Mouse (Mus musculus) intestine, embryonic 15.5 days (tissue): ENCODE results near the gene Parvb. TPM values are rescaled to one million over a fixed set of nuclear protein-coding genes. Genes with fewer than 3 reads are reported as not detected.

Experiments used
- ATAC-seq: fragments of 200-750 bp; cut with Nextera tagmentation; 2 replicates; pipeline ENCODE4 v1.8.0; 2017; ENCODE audit warnings: moderate TSS enrichment, moderate library complexity
- H3K27ac ChIP-seq: fragments of 300-500 bp; sonication (generic); 2 replicates; pipeline ENCODE4 v1.5.1; 2015; ENCODE audit warnings: mild to moderate bottlenecking, inconsistent platforms
- H3K27me3 ChIP-seq: fragments of 300-500 bp; sonication (generic); replicated peaks from 2 replicates; pipeline ENCODE4 v1.6.1; 2015; ENCODE audit warnings: inconsistent platforms
- H3K36me3 ChIP-seq: fragments of 300-500 bp; sonication (generic); 2 replicates; pipeline ENCODE4 v1.6.1; 2015; ENCODE audit warnings: inconsistent platforms
- H3K4me1 ChIP-seq: fragments of 300-500 bp; sonication (generic); replicated peaks from 2 replicates; pipeline ENCODE4 v1.6.1; 2015; ENCODE audit warnings: inconsistent platforms
- H3K4me2 ChIP-seq: fragments of 300-500 bp; sonication (generic); replicated peaks from 2 replicates; pipeline ENCODE4 v1.6.1; 2015; ENCODE audit warnings: mild to moderate bottlenecking, inconsistent platforms
- H3K4me3 ChIP-seq: fragments of 300-500 bp; sonication (generic); replicated peaks from 2 replicates; pipeline ENCODE4 v1.5.1; 2015; ENCODE audit warnings: inconsistent platforms
- H3K9ac ChIP-seq: fragments of 300-500 bp; sonication (generic); 2 replicates; pipeline ENCODE4 v1.6.1; 2015; ENCODE audit warnings: inconsistent platforms
- H3K9me3 ChIP-seq: fragments of 300-500 bp; sonication (generic); 2 replicates; pipeline ENCODE4 v1.6.1; 2016; ENCODE audit warnings: inconsistent platforms
- WGBS: fragments of 180-500 bp; shearing (Covaris S2); methylation state at CpG from one replicate; pipeline ENCODE4 v1.1.7; 2015; 5-methylcytosine and 5-hydroxymethylcytosine counted together
- polyA plus RNA-seq: library from polyadenylated mRNA; unstranded; fragments of >200 nt; fragmentation: Nextera tagmentation; extraction: Ambion mirVana; gene quantifications from 2 replicates; pipeline ENCODE4 v1.2.1, GENCODE M21; 2015

The Parvb gene
- polyA plus RNA-seq, 1 experiment from 2014 or later = 3.9 TPM

DNA sequence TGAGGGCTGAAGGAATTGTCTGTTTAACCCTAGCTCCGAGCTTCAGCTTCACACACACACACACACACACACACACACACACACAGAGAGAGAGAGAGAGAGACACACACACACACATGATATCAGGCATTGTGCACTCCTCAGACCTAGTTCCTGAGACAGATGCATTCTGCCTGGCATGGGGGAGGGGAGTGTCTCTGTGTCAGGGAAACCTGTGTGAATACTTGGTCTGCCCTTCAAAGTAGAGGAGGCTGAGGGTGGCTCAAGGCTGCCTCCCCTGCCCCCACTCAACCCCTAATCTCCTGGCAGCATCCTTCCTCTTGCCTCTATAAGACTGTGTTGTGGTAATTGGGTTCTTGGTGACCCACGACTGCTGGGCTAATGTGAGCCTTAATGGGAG is 31.7 kb downstream of the Parvb start:
- ATAC-seq = no peak
- H3K4me2 ChIP-seq = no peak overlapping the region
- no peaks in the 10 kb centered on the region for H3K9me3 ChIP-seq
- no peaks in the 10 kb centered on the region for H3K4me1 ChIP-seq
- no peaks in the 10 kb centered on the region for H3K27me3 ChIP-seq
- no peak overlapping the region for H3K9ac ChIP-seq
- H3K36me3 ChIP-seq = no peaks in the 10 kb centered on the region
- no peak overlapping the region for H3K27ac ChIP-seq
- 45% methylated on average over 2 of the region's 2 CpGs for WGBS
- no peak overlapping the region for H3K4me3 ChIP-seq

DNA sequence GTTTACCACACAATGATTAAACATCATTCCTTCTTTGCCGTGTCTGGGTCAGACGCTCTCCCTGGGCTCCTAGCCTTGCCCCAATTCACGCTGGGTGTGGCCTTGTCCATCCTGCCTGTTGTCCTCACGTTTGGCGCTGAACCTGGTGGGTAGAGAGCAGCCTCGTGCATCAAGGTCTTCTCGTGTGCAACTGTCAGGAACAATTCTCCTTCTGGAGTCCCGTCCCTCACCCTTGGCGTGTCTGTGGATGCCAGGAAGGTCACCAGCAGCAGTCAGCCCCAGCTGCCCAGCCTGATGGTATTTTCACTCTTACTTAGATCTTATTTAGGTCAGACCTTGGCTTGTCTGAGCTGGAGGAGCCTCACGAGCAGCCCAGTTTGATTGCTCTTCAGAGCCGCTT is 33.3 kb downstream of the Parvb start:
- Histone ChIP-seq H3K27me3 (no peaks in the 10 kb centered on the region), H3K27ac (no peak overlapping the region), H3K4me2 (no peak overlapping the region), H3K4me1 (no peaks in the 10 kb centered on the region), H3K9ac (no peak overlapping the region), H3K36me3 (no peaks in the 10 kb centered on the region), H3K9me3 (no peaks in the 10 kb centered on the region), H3K4me3 (no peak overlapping the region)
- WGBS = 66% methylated on average over 11 of the region's 11 CpGs
- no peak for ATAC-seq

DNA sequence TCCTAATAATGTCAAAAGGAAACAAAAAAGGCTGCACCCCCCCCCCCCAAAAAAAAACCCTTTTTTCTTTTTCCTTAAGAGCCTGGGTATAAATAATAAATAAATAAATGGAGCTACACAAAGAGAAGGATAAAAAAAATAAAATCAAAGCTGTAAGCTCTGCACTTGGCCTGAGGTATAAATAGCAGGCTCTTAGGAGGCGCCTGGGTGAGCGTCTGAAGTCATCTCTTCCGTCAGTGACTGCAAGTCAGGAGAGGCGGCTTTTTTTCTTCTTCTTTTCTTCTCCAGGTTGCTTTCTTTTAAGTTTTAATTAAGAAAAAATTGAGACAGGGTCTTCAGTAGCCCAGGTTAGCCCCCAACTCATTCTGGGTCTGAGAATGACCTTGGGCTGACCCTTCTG is 34.4 kb downstream of the Parvb start:
- H3K9ac ChIP-seq = no peak overlapping the region
- no peaks in the 10 kb centered on the region for H3K36me3 ChIP-seq
- H3K27me3 ChIP-seq = no peaks in the 10 kb centered on the region
- no peak overlapping the region for H3K4me3 ChIP-seq
- 73% methylated on average over 4 of the region's 4 CpGs for WGBS
- H3K9me3 ChIP-seq = no peaks in the 10 kb centered on the region
- no peak overlapping the region for H3K4me2 ChIP-seq
- H3K4me1 ChIP-seq = no peaks in the 10 kb centered on the region
- no peak overlapping the region for H3K27ac ChIP-seq
- no peak for ATAC-seq

DNA sequence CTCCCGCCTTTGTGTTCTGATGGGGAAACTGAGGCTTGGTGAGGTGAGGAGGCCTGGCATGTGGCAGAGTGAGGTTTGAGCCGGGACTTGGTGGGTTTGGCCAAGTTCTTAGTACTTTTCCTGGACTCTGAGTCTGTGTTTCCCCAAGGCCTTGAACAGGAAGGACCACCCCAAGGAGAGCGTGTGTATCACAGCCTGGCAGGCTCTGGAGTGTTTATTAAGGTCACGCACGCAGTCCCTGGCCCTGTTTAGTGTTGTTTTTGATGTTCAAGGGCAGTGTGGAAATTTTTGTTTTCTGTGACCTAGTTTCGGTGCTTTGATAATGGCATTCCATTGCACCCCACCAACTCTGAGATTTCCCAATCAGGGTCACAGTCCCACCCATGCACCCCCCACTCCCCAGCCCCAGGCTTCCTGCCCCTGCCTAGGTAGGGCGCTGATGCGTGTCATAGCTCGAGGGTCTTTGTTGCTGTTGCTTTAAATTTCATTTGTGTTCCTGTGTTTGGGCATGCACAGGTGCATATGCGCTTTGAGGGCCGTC is 35.9 kb downstream of the Parvb start:
- Histone ChIP-seq H3K9me3 (no peaks in the 10 kb centered on the region), H3K4me3 (no peak overlapping the region), H3K4me1 (no peaks in the 10 kb centered on the region), H3K4me2 (no peak overlapping the region), H3K27me3 (no peaks in the 10 kb centered on the region), H3K36me3 (no peaks in the 10 kb centered on the region), H3K27ac (no peak overlapping the region), H3K9ac (no peak overlapping the region)
- no peak for ATAC-seq
- 87% methylated on average over 11 of the region's 11 CpGs for WGBS

DNA sequence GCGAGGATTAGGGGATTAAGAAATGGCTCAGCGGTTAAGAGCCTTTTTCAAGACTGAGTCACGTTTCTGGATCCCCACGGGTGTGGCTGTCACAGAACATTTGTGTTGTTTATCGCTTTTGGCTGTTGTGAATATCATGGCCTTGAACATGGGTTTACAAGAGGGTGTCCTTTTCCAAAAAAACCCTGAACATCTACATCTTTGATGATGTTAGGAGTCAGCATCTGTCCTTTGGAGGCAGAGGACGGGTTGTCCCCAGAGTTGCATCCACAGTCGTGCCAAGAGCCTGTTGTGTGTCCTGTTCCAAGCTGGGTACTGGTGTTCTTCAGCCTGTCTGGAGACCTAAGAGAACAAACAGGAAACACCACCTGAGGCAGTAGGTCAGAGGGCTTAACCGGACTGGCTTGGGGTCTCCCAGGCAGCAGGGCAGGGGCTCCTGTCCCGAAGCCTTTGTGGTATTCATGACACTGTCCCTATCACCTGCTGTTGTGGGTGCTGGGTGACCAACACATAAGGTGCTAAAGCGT is 37.3 kb downstream of the Parvb start:
- Histone ChIP-seq H3K36me3 (no peaks in the 10 kb centered on the region), H3K4me2 (no peak overlapping the region), H3K9ac (no peak overlapping the region), H3K4me1 (no peaks in the 10 kb centered on the region), H3K4me3 (no peak overlapping the region), H3K27me3 (no peaks in the 10 kb centered on the region), H3K27ac (no peak overlapping the region), H3K9me3 (no peaks in the 10 kb centered on the region)
- ATAC-seq = no peak
- 79% methylated on average over 10 of the region's 10 CpGs for WGBS

DNA sequence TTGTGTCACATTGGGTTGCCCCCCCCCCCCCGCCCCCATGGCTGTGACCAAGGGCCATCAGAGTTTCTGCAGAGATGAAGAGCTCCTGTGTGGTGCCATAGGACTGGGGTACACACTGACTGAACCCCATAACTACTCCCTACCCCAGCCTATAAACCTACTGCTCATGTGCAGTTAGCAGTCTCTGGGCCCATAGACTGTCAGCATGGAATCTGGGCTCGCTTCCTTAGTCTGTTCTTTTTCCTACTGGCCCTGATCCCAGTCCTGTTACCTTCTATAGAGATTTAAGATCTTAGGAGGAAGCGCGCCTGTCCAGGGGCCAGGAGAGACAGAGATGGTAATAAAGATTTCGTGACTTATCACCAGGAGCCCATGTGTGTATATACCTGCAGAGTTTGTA is 38.2 kb downstream of the Parvb start:
- no peak overlapping the region for H3K9ac ChIP-seq
- H3K27me3 ChIP-seq = no peaks in the 10 kb centered on the region
- H3K36me3 ChIP-seq = no peaks in the 10 kb centered on the region
- H3K27ac ChIP-seq = no peak overlapping the region
- no peaks in the 10 kb centered on the region for H3K4me1 ChIP-seq
- no peak overlapping the region for H3K4me2 ChIP-seq
- H3K9me3 ChIP-seq = no peaks in the 10 kb centered on the region
- H3K4me3 ChIP-seq = no peak overlapping the region
- no peak for ATAC-seq
- 68% methylated on average over 5 of the region's 5 CpGs for WGBS

DNA sequence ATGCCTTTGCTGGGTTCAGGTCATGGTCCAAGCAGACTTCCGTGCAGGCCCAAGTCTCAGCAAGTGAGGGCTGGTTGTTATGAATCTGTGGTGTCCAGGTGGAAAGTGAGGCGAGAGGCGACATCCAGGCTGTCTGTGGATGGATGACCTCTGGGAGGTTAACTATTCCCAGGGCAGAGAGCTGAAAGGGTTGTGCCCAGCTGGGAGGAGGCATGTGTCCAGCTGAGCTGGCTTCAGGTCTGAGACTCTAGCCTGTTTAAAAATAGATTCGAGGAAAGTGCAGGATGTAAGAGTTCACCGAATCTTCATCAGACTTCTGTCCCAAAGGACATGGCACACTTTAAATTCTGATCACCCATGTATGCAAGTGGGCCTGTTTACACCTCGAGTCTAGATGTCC is 38.6 kb downstream of the Parvb start:
- Histone ChIP-seq H3K4me3 (no peak overlapping the region), H3K27me3 (no peaks in the 10 kb centered on the region), H3K36me3 (no peaks in the 10 kb centered on the region), H3K4me1 (no peaks in the 10 kb centered on the region), H3K27ac (no peak overlapping the region), H3K9me3 (no peaks in the 10 kb centered on the region), H3K4me2 (no peak overlapping the region), H3K9ac (no peak overlapping the region)
- 63% methylated on average over 6 of the region's 6 CpGs for WGBS
- ATAC-seq = no peak

DNA sequence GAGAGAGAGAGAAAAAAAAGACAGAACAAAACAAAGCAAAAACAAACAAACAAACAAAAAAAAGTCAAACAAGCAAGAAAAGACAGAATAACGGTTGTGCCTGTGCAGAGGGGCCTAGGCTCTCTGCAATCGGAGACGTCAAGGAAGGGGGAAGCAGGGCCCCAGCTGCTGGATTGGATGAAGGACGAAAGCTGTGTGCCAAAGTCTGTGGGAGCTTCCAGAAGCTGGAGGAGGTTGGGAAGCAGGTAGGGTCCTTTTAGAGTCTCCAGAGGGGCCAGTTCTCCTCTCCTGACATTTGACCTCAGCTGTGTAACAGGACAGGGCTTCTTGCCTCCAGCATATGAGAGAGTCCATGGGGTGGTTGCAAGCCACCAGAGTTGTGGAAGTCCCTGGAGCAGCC is 44.2 kb downstream of the Parvb start:
- Histone ChIP-seq H3K9ac (no peak overlapping the region), H3K27ac (no peak overlapping the region), H3K27me3 (no peaks in the 10 kb centered on the region), H3K9me3 (no peaks in the 10 kb centered on the region), H3K4me1 (no peaks in the 10 kb centered on the region), H3K4me2 (no peak overlapping the region), H3K4me3 (no peak overlapping the region), H3K36me3 (no peaks in the 10 kb centered on the region)
- ATAC-seq = no peak
- WGBS = 76% methylated on average over 4 of the region's 4 CpGs

DNA sequence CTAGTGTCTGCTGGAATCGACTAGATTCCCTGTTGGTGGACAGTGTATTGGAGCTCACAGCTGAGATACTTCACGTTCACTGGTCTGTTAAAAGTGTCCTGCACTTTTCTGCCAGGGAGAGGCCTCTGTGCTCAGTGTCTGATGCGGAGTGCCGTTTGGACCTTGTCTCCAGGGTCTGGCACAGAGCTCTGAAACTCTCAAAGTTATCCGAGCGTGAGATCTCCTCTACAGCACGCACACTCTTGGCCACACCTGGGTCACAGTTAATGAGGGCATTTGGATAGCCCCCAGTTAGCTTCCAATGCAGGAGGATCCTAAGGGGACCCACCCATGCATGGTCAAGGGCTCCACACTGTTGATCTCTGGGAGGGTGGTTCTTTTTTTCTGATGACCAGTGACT is 46.2 kb downstream of the Parvb start:
- Histone ChIP-seq H3K9me3 (no peaks in the 10 kb centered on the region), H3K27me3 (no peaks in the 10 kb centered on the region), H3K9ac (no peak overlapping the region), H3K4me1 (no peaks in the 10 kb centered on the region), H3K36me3 (no peaks in the 10 kb centered on the region), H3K4me3 (no peak overlapping the region), H3K4me2 (no peak overlapping the region), H3K27ac (no peak overlapping the region)
- WGBS = 78% methylated on average over 7 of the region's 7 CpGs
- no peak for ATAC-seq

DNA sequence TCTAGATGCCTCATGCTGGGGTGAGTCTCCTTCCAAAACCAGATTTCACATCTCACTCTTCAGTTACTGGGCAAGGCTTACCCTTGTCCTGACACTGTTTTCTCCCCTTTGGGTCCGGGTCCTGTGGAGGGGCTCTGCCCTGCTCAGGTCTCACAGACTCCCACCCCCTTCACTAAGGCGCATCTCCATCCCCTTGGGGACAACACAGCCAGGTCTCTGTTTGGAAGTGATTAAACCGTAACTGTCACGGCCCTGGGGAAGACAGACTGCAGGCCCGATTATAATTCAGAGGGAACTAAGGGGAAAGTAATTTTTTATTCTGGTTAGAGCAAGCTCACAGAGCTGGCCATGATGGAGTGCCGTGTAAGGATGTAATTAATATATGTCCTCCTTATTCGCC is 46.8 kb downstream of the Parvb start:
- no peak for ATAC-seq
- no peak overlapping the region for H3K27ac ChIP-seq
- no peaks in the 10 kb centered on the region for H3K9me3 ChIP-seq
- no peak overlapping the region for H3K4me2 ChIP-seq
- H3K36me3 ChIP-seq = no peaks in the 10 kb centered on the region
- no peak overlapping the region for H3K4me3 ChIP-seq
- WGBS = 57% methylated on average over 7 of the region's 7 CpGs
- H3K9ac ChIP-seq = no peak overlapping the region
- no peaks in the 10 kb centered on the region for H3K27me3 ChIP-seq
- H3K4me1 ChIP-seq = no peaks in the 10 kb centered on the region

DNA sequence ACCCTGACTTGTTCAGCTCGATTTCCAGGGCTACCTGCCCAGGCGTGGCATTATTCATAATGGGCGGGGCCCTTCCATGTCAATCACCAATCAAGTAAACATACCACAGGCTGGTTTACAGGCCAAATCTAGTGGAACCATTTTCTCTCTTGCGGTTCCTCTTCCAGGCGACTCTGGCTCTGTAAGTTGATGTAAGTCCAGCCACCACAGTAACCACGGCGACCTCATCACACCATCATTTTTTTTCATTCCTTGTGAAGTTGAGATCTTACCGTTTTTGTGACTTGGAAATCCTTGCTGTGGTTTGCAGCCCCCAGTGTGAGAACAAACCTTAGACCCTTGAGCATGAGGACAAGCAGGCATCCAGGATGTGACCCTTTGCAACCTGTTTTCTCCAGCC is 48.5 kb downstream of the Parvb start:
- ATAC-seq = no peak
- Histone ChIP-seq H3K27ac (no peak overlapping the region), H3K4me3 (no peak overlapping the region), H3K4me2 (no peak overlapping the region), H3K27me3 (no peaks in the 10 kb centered on the region), H3K9ac (no peak overlapping the region), H3K9me3 (no peaks in the 10 kb centered on the region), H3K36me3 (no peaks in the 10 kb centered on the region), H3K4me1 (no peaks in the 10 kb centered on the region)
- WGBS = 82% methylated on average over 8 of the region's 8 CpGs

DNA sequence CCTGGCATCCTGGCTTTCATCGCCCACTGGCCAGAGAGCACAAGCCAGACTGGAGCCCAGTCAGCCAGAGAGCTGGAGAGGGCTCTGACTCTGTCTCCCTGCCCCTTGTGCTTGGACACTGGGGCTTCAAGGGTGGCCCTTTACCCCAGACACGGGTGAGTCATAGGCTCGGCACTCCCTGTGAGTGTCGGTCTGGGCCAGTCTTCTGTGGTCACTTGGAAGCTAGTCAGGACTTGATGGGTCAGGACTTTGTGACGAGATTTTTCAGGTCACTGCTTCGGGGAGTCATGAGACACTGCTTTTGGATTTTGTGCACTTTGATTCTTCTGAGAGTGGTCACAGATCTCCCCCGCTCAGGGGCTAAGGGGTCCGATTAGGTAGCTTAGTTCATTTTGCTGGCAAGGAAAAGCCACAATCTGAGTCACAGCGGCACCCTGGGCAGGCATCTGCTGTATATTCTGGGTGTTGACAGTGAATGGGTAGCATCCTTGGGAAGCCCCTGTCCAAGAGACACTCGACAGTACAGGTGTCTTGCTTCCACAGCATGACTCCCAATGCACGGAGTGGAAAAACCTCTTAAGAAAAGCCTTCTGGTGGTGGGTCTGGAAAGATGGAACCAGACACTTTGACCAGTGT is 49.0 kb downstream of the Parvb start:
- H3K36me3 ChIP-seq = no peaks in the 10 kb centered on the region
- no peak overlapping the region for H3K4me3 ChIP-seq
- 85% methylated on average over 11 of the region's 11 CpGs for WGBS
- H3K27me3 ChIP-seq = no peaks in the 10 kb centered on the region
- no peaks in the 10 kb centered on the region for H3K9me3 ChIP-seq
- no peak overlapping the region for H3K27ac ChIP-seq
- no peak for ATAC-seq
- no peak overlapping the region for H3K4me2 ChIP-seq
- H3K4me1 ChIP-seq = no peaks in the 10 kb centered on the region
- H3K9ac ChIP-seq = no peak overlapping the region
